Mouse (Mus musculus) embryonic facial prominence, embryonic 13.5 days (tissue): ENCODE measurements around the gene Prune1. TPM values are rescaled to one million over a fixed set of nuclear protein-coding genes. Genes with fewer than 3 reads are reported as not detected.

Experiments
- ATAC-seq: fragments of 200-750 bp; cut with Nextera tagmentation; 2 replicates; pipeline ENCODE4 v1.8.0; 2017; ENCODE audit warnings: low read depth; ENCODE audit not compliant: insufficient number of reproducible peaks, insufficient read depth, low FRiP score, low TSS enrichment
- H3K27ac ChIP-seq: fragments of 300-500 bp; sonication (generic); 2 replicates; pipeline ENCODE4 v1.5.1; 2015; ENCODE audit warnings: moderate library complexity, mild to moderate bottlenecking, inconsistent platforms
- H3K27me3 ChIP-seq: fragments of 300-500 bp; sonication (generic); 2 replicates; pipeline ENCODE4 v1.6.1; 2015; ENCODE audit warnings: mild to moderate bottlenecking, inconsistent platforms
- H3K36me3 ChIP-seq: fragments of 300-500 bp; sonication (generic); 2 replicates; pipeline ENCODE4 v1.6.1; 2015; ENCODE audit warnings: mild to moderate bottlenecking, inconsistent platforms
- H3K4me1 ChIP-seq: fragments of 300-500 bp; sonication (generic); 2 replicates; pipeline ENCODE4 v1.6.1; 2015; ENCODE audit warnings: inconsistent platforms
- H3K4me2 ChIP-seq: fragments of 300-500 bp; sonication (generic); 2 replicates; pipeline ENCODE4 v1.6.1; 2015; ENCODE audit warnings: moderate library complexity, mild to moderate bottlenecking, inconsistent platforms
- H3K4me3 ChIP-seq: fragments of 300-500 bp; sonication (generic); 2 replicates; pipeline ENCODE4 v1.5.1; 2015; ENCODE audit warnings: mild to moderate bottlenecking, inconsistent platforms
- H3K9ac ChIP-seq: fragments of 300-500 bp; sonication (generic); 2 replicates; pipeline ENCODE4 v1.6.1; 2015; ENCODE audit warnings: mild to moderate bottlenecking, inconsistent platforms
- H3K9me3 ChIP-seq: fragments of 300-500 bp; sonication (generic); 2 replicates; pipeline ENCODE4 v1.6.1; 2016; ENCODE audit warnings: inconsistent platforms
- WGBS: fragments of 180-500 bp; shearing (Covaris S2); methylation state at CpG from one replicate; pipeline ENCODE4 v1.1.7; 2015; ENCODE audit warnings: mixed read lengths; 5-methylcytosine and 5-hydroxymethylcytosine counted together
- polyA plus RNA-seq: library from polyadenylated mRNA; unstranded; fragments of >200 nt; fragmentation: Nextera tagmentation; extraction: Ambion mirVana; gene quantifications from 2 replicates; pipeline ENCODE4 v1.2.1, GENCODE M21; 2015

The Prune1 gene
- polyA plus RNA-seq, 1 experiment from 2014 or later: 23.5 TPM

- H3K27ac ChIP-seq: no peak overlapping the region
- no peak for ATAC-seq
- WGBS: 72% methylated on average over 1 of the region's 1 CpGs
- H3K9ac ChIP-seq: no peak overlapping the region
- H3K4me2 ChIP-seq: no peak overlapping the region
- H3K36me3 ChIP-seq: peaks cover 32% of the 10 kb centered on the region
- no peaks in the 10 kb centered on the region for H3K27me3 ChIP-seq
- no peaks in the 10 kb centered on the region for H3K9me3 ChIP-seq
- H3K4me1 ChIP-seq: no peaks in the 10 kb centered on the region; the same call in none of the 2 replicates
- no peak overlapping the region for H3K4me3 ChIP-seq
Measured at GRCm38 (mm10) chr3:95247660-95248336, 34.1 kb downstream of the Prune1 start.

- no peaks in the 10 kb centered on the region; the same call in none of the 2 replicates for H3K4me1 ChIP-seq
- H3K9me3 ChIP-seq: no peaks in the 10 kb centered on the region
- no peak for ATAC-seq
- no peak overlapping the region for H3K4me3 ChIP-seq
- H3K9ac ChIP-seq: no peak overlapping the region
- peaks cover 24% of the 10 kb centered on the region for H3K36me3 ChIP-seq
- H3K4me2 ChIP-seq: no peak overlapping the region
- H3K27ac ChIP-seq: no peak overlapping the region
- WGBS: 81% methylated on average over 5 of the region's 5 CpGs
- no peaks in the 10 kb centered on the region for H3K27me3 ChIP-seq
Measured at GRCm38 (mm10) chr3:95246465-95247231, 35.2 kb downstream of the Prune1 start.

- Histone ChIP-seq H3K4me1 (0 out of 2 replicates have a peak, but pooled peaks cover 3% of the 10 kb centered on the region), H3K27ac (no peak overlapping the region), H3K9me3 (no peaks in the 10 kb centered on the region), H3K4me3 (no peak overlapping the region), H3K36me3 (peaks cover 25% of the 10 kb centered on the region), H3K9ac (no peak overlapping the region), H3K4me2 (no peak overlapping the region), H3K27me3 (no peaks in the 10 kb centered on the region)
- WGBS: 77% methylated on average over 2 of the region's 2 CpGs
- ATAC-seq: no peak
Measured at GRCm38 (mm10) chr3:95243086-95243485, 38.8 kb downstream of the Prune1 start.

DNA sequence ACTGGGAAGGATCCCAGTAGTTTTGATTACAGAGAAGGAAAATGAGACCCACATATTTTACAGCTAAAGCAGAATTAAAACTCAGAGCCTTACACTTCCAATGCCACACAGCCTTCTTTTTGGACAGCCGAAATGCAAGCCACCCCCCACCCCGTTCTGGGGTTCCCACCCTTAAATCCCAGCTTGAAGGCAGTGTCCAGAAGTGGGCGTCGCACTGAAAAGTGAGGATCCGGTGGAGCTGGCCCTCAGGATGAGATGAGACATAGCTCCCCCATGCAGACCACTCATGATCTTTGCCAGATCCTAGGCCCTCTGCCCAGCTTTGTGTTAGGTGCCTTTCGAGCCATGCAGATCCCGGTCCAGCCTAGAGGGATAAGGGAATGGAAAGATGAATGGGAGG is 40.4 kb downstream of the Prune1 start, which contains the start of gene Gm128:
Gm128 (minus strand) TSS at position 101 of the 400 bp plus-strand sequence.
- ATAC-seq: no peak
- Histone ChIP-seq H3K4me2 (peak within 1 kb of the TSS; percentile 12; the same call in 1 of the 2 replicates), H3K4me3 (no peak within 1 kb of the TSS), H3K36me3 (peaks cover 34% of the 10 kb centered on the region), H3K27ac (no peak within 1 kb of the TSS), H3K9me3 (no peaks in the 10 kb centered on the region), H3K4me1 (0 out of 2 replicates have a peak, but pooled peaks cover 3% of the 10 kb centered on the region), H3K9ac (peak within 1 kb of the TSS; percentile 32; the same call in 1 of the 2 replicates), H3K27me3 (no peaks in the 10 kb centered on the region)
- WGBS: 80% methylated on average over 7 of the region's 7 CpGs

- Histone ChIP-seq H3K27me3 (no peaks in the 10 kb centered on the region), H3K27ac (no peak overlapping the region), H3K9ac (peak overlapping the region; percentile 32; the same call in 1 of the 2 replicates), H3K36me3 (peaks cover 37% of the 10 kb centered on the region), H3K4me3 (no peak overlapping the region), H3K9me3 (no peaks in the 10 kb centered on the region), H3K4me1 (0 out of 2 replicates have a peak, but pooled peaks cover 3% of the 10 kb centered on the region), H3K4me2 (peak overlapping the region; percentile 12; the same call in 1 of the 2 replicates)
- ATAC-seq: no peak
- 33% methylated on average over 17 of the region's 17 CpGs for WGBS
Measured at GRCm38 (mm10) chr3:95240900-95241299, 41.0 kb downstream of the Prune1 start.

DNA sequence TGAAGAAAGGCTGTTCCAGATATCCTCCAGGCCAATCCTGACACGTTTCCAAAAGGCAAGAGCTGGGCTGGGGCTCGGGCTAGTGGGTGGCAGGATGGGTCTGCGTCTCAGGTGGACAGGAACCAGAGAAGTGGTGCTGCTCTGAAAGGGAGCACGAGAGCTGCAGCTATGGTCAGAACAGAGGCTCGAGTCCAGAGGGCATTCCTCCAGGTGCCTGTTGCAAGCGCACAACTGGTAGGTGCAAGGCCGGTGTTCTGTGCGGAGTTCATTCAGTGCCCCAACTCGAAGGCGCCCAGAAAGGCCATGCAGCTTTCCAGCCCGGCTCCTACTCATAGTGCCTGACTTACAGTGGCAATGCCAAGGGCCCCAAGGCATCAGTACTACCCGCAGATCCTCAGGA is 41.9 kb downstream of the Prune1 start:
- peaks cover 41% of the 10 kb centered on the region for H3K36me3 ChIP-seq
- WGBS: 92% methylated on average over 12 of the region's 12 CpGs
- H3K27ac ChIP-seq: no peak overlapping the region
- H3K4me2 ChIP-seq: no peak overlapping the region
- no peak for ATAC-seq
- no peaks in the 10 kb centered on the region for H3K27me3 ChIP-seq
- 0 out of 2 replicates have a peak, but pooled peaks cover 3% of the 10 kb centered on the region for H3K4me1 ChIP-seq
- no peak overlapping the region for H3K4me3 ChIP-seq
- no peaks in the 10 kb centered on the region for H3K9me3 ChIP-seq
- no peak overlapping the region for H3K9ac ChIP-seq

DNA sequence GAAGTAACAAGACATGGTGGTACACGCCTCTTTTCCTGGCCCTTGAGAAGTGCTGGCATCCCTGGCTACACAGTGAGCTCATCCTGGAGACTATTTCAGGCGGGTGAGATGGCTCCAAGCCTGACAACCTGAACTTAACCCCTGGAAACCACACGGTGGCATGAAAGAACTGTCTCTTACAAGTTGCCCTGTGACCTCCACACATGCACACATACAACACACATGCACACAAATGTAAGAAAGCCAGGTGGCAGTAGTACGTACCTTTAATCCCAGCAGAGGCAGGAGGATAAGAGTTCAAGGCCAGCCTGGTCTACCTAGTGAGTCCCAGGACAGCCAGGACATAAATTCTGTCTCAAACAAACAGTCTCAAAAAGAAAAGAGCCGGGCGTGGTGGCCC is 42.9 kb downstream of the Prune1 start:
- H3K9ac ChIP-seq: no peak overlapping the region
- H3K27me3 ChIP-seq: no peaks in the 10 kb centered on the region
- H3K4me1 ChIP-seq: 0 out of 2 replicates have a peak, but pooled peaks cover 3% of the 10 kb centered on the region
- WGBS: 86% methylated on average over 6 of the region's 6 CpGs
- peaks cover 45% of the 10 kb centered on the region for H3K36me3 ChIP-seq
- H3K4me3 ChIP-seq: no peak overlapping the region
- H3K27ac ChIP-seq: no peak overlapping the region
- no peak for ATAC-seq
- H3K9me3 ChIP-seq: no peaks in the 10 kb centered on the region
- no peak overlapping the region for H3K4me2 ChIP-seq

DNA sequence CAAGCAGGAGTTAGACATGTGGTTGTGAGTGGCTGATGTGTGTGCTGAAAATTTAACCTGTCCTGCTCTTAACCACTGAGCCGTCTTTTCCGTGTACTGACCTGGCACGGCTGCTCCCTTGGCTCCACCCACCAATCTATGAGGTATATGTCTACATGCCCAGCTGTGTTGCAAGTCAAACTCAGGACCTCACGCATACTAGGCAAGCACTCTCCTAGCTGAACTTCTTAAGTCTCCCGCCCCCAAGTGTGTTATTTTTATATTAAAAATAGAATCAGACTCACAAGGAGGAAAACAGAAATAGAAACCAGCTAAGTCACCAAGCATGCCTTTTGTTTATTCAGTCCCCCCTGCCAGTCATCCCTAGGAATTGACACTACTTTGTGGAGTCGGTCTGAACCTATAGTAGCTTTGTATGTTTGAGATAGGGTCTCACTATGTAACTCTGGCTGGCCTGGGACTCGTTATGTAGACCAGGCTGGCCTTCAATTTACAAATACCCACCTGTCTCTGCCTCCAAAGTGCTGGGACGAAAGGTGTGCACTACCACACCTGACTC is 44.3 kb downstream of the Prune1 start:
- no peak overlapping the region for H3K27ac ChIP-seq
- peaks cover 57% of the 10 kb centered on the region for H3K36me3 ChIP-seq
- WGBS: 86% methylated on average over 8 of the region's 8 CpGs
- H3K4me3 ChIP-seq: no peak overlapping the region
- no peak overlapping the region for H3K9ac ChIP-seq
- no peaks in the 10 kb centered on the region for H3K9me3 ChIP-seq
- H3K4me2 ChIP-seq: no peak overlapping the region
- H3K27me3 ChIP-seq: no peaks in the 10 kb centered on the region
- 0 out of 2 replicates have a peak, but pooled peaks cover 3% of the 10 kb centered on the region for H3K4me1 ChIP-seq
- ATAC-seq: no peak

- Histone ChIP-seq H3K4me2 (no peak overlapping the region), H3K4me3 (no peak overlapping the region), H3K9me3 (no peaks in the 10 kb centered on the region), H3K36me3 (peaks cover 71% of the 10 kb centered on the region), H3K27me3 (no peaks in the 10 kb centered on the region), H3K4me1 (peaks cover 19% of the 10 kb centered on the region), H3K9ac (0 out of 2 replicates have a peak overlapping the region, but pooled peaks have one; percentile 36), H3K27ac (no peak overlapping the region)
- WGBS: 55% methylated on average over 23 of the region's 23 CpGs
- ATAC-seq: no peak
Measured at GRCm38 (mm10) chr3:95235386-95236301, 46.2 kb downstream of the Prune1 start.

DNA sequence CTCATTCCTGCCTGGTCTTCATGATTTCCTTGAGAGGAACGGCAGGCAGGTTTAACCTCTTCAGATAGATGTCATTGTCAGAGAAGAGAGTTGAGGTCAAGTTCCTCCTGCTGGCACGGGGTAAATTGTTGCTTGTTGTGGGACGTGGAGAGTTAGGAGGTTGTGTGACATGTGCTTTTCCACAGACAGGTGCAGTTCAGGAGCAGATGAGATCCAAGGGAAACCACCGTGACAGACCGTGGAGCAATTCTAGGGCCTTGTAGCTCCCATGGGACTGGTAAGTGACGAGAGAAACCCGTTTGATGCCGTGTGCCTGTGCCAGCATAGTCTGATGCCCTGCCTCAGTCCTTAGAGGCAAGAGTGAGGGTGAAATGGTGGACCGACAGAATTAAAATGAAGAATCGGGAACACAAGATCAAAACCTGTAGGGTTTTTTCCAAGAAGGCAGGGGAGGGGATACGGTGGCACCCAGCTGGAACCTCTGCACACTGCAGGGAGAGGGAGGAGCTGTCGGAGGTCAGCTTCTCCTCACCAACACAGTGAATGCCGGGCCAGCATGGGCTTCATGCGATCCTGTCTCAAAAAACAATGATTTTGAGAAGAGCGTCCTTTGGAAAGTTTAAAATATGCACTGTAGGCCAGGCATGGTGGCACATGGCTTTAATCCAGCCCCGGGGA is 48.4 kb downstream of the Prune1 start:
- Histone ChIP-seq H3K4me3 (no peak overlapping the region), H3K27ac (no peak overlapping the region), H3K9ac (no peak overlapping the region), H3K36me3 (peaks cover 70% of the 10 kb centered on the region), H3K4me2 (no peak overlapping the region), H3K9me3 (no peaks in the 10 kb centered on the region), H3K27me3 (no peaks in the 10 kb centered on the region), H3K4me1 (peaks cover 31% of the 10 kb centered on the region)
- ATAC-seq: no peak
- WGBS: 86% methylated on average over 16 of the region's 16 CpGs
